Mouse (Mus musculus) thymus, postnatal 36 days (tissue): ENCODE data around the gene Sh3bgr.

Experiments used
- DNase-seq, 2 experiments: peaks; one replicate each; pipeline ENCODE4 v3.0.0; 2022; ENCODE audit warnings: mixed read lengths in 2 of 2

Gene Sh3bgr

GRCm38 (mm10) chr16:96199913-96200701 is at the start of gene Sh3bgr:
Sh3bgr (plus strand) TSS chr16:96200450.
- DNase-seq = no peak

- DNase-seq = no peak
Observed at GRCm38 (mm10) chr16:96150995-96151394, 49.3 kb upstream of the Sh3bgr start.

- peak; percentile 69 to 74 for DNase-seq
Observed at GRCm38 (mm10) chr16:96151551-96151950, 48.7 kb upstream of the Sh3bgr start.

- DNase-seq = no peak
Observed at GRCm38 (mm10) chr16:96154476-96154875, 45.8 kb upstream of the Sh3bgr start.

- no peak for DNase-seq
Observed at GRCm38 (mm10) chr16:96156019-96156418, 44.2 kb upstream of the Sh3bgr start.

GRCm38 (mm10) chr16:96157171-96157570 is 43.1 kb upstream of the Sh3bgr start:
- DNase-seq = no peak

- no peak for DNase-seq
Observed at GRCm38 (mm10) chr16:96158511-96159080, 41.7 kb upstream of the Sh3bgr start.

GRCm38 (mm10) chr16:96159091-96159731 is 41.0 kb upstream of the Sh3bgr start:
- DNase-seq = peak; percentile 54 to 59

- no peak for DNase-seq
Observed at GRCm38 (mm10) chr16:96159794-96160346, 40.4 kb upstream of the Sh3bgr start.

GRCm38 (mm10) chr16:96160927-96161326 is 39.3 kb upstream of the Sh3bgr start:
- DNase-seq = no peak

GRCm38 (mm10) chr16:96161336-96161735 is 38.9 kb upstream of the Sh3bgr start:
- DNase-seq = no peak

GRCm38 (mm10) chr16:96165723-96166264 is 34.5 kb upstream of the Sh3bgr start:
- no peak for DNase-seq

- DNase-seq = no peak
Observed at GRCm38 (mm10) chr16:96168837-96169236, 31.4 kb upstream of the Sh3bgr start.

- no peak for DNase-seq
Observed at GRCm38 (mm10) chr16:96173648-96174047, 26.6 kb upstream of the Sh3bgr start.

GRCm38 (mm10) chr16:96175399-96175798 is 24.9 kb upstream of the Sh3bgr start:
- DNase-seq = no peak

- DNase-seq = no peak
Observed at GRCm38 (mm10) chr16:96179156-96179555, 21.1 kb upstream of the Sh3bgr start.

GRCm38 (mm10) chr16:96187619-96188018 is 12.6 kb upstream of the Sh3bgr start:
- DNase-seq = no peak

- peak; percentile 98 to 99 for DNase-seq
Observed at GRCm38 (mm10) chr16:96191531-96192506, 8.4 kb upstream of the Sh3bgr start, which contains the start of gene Lca5l. Lca5l (minus strand) TSS chr16:96192271.

- no peak for DNase-seq
Observed at GRCm38 (mm10) chr16:96200702-96201028, 415 bp downstream of the Sh3bgr start.

GRCm38 (mm10) chr16:96201485-96202232 is 1.4 kb downstream of the Sh3bgr start:
- no peak for DNase-seq

GRCm38 (mm10) chr16:96209789-96210188 is 9.5 kb downstream of the Sh3bgr start:
- no peak for DNase-seq
